Mouse (Mus musculus): ENCODE results near the gene Rbm28.

GRCm38 (mm10) chr6:29126878-29127426 lies 37.9 kb downstream of the Rbm28 start:
- no peak for TF ChIP-seq CTCF (IDR thresholded peaks at IDR 0.05)
- TF ChIP-seq POLR2A (IDR thresholded peaks at IDR 0.05; ENCODE audit: insufficient read depth, low read depth, low read length) = no peak
- no peak for TF ChIP-seq EP300 (IDR thresholded peaks at IDR 0.05; ENCODE audit: insufficient read depth, low read depth, low read length)

All from heart, adult 2 months (tissue).